Mouse (Mus musculus) kidney, adult 11 months (tissue): Measurements from ENCODE around the gene Irak3.
"Not testable (repeated sequence)": the region's sequence is repeated elsewhere in the genome, so short reads cannot be mapped to it uniquely, and the experiment has no call there.

Source experiments
- DNase-seq: peaks from one replicate; pipeline ENCODE4 v3.0.0; 2022

The Irak3 gene

DNA sequence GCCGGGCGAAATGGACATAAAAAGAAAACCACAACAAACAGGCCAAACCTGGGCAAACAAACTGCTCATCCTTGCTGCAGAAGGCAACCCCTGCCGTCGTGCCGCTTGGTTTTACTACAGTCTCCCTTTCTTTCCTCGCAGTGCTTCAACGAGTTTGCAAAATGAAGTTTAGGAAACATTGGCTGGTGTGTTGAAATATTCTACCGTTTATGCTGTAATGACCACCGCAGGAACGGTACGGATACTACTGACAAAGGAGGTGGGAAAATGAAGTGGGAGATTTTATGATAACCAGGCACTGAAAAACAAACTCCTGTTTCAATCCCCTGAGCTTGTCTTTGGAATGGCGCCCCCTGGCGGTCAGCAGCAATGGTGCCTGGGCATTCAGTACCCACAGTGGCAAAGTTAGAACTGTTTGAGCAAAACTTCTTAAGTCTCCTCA lies at the start of gene Irak3:
TSS of gene Irak3 (minus strand) at position 170 of the 442 bp plus-strand sequence.
- DNase-seq = peak; percentile 61

GRCm38 (mm10) chr10:120250911-120251683 lies 49.2 kb upstream of the Irak3 start:
- DNase-seq = no peak

GRCm38 (mm10) chr10:120246994-120247750 lies 45.2 kb upstream of the Irak3 start:
- peak; percentile 44 for DNase-seq

GRCm38 (mm10) chr10:120245681-120246080 lies 43.8 kb upstream of the Irak3 start:
- DNase-seq = no peak

DNA sequence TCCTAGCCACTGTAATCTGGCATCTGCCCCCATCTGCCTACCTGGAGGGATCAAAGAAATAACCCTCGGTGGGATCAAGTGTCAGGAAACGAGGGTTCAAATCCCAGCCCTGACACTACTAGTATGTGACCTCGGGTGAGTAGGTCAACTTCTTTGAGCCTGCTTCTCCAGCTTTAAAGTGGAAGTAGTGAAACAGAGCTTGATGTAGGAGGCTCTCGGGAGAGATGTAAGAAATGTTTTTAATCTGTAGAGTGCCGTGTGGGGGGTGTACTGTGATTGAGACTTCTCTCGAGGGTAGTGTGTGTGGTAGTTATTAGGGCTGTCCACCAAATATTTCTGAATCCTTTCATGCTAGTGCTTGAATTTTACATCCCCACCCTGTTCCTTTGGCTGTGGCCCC lies 40.5 kb upstream of the Irak3 start:
- no peak for DNase-seq

- no peak for DNase-seq
Observed at GRCm38 (mm10) chr10:120239476-120239875, 37.5 kb upstream of the Irak3 start.

DNA sequence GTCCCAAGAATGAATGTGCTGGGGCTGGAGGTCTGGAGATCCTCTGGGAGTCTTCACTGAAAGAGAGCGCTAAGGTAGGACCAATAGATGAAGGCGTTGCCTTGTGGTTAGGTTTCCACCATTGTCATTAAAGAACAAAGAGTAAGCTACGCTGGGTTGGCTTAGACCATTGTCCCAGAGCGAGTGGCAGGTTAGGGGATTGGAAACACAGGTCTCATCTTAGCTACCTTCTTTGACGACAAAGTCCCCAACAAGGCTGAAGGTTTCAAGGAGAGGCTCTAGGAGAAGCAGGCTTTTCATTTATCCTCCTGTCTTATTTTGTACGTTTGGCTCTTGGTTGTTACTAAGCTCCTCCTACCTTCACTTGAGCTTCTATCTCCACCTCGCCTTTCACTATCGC lies 36.3 kb upstream of the Irak3 start:
- DNase-seq = no peak

DNA sequence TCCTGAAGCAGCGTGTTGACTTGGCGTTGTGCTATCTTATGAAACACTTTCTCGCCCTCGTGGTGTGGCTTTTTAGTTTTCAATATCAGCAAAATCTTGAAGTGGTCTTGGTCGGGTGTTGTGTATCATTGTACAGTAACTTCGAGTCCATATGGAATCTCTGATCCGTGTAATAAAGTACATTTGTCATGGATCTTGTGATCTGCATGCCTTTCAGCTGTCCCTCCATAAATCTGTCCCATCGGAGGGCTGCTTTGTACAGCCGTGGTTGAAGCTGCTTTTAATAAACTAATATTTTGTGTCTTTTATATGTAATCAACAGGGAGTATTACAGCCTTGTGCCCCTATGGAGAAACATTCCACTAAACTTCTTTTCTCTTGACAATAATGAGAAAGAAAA lies 34.9 kb upstream of the Irak3 start:
- no peak for DNase-seq

- DNase-seq = no peak
Observed at GRCm38 (mm10) chr10:120233655-120234367, 31.9 kb upstream of the Irak3 start.

- DNase-seq = peak; percentile 28
Observed at GRCm38 (mm10) chr10:120231718-120232117, 29.8 kb upstream of the Irak3 start.

- peak; percentile 83 for DNase-seq
Observed at GRCm38 (mm10) chr10:120226871-120227661, 25.1 kb upstream of the Irak3 start, which contains the start of gene Llph. Gene Llph, plus strand, starts transcription at chr10:120227070.

- no peak for DNase-seq
Observed at GRCm38 (mm10) chr10:120220776-120221175, 18.8 kb upstream of the Irak3 start.

- no peak for DNase-seq
Observed at GRCm38 (mm10) chr10:120219578-120220359, 17.8 kb upstream of the Irak3 start.

- no peak for DNase-seq
Observed at GRCm38 (mm10) chr10:120218996-120219395, 17.1 kb upstream of the Irak3 start.

DNA sequence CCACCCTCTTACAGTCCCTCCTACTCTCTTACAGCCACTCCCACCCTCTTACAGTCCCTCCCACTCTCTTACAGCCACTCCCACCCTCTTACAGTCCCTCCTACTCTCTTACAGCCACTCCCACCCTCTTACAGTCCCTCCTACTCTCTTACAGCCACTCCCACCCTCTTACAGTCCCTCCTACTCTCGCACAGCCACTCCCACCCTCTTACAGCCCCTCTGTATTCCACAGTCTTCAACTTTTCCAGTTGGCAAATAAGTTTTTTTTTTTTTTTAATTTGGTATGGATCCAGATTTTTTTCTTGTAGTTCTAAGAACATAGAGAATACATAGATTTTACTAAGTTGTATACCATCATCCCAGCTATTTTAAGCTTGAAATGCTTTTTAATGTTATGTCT lies 15.2 kb upstream of the Irak3 start:
- DNase-seq = not testable (repeated sequence)

DNA sequence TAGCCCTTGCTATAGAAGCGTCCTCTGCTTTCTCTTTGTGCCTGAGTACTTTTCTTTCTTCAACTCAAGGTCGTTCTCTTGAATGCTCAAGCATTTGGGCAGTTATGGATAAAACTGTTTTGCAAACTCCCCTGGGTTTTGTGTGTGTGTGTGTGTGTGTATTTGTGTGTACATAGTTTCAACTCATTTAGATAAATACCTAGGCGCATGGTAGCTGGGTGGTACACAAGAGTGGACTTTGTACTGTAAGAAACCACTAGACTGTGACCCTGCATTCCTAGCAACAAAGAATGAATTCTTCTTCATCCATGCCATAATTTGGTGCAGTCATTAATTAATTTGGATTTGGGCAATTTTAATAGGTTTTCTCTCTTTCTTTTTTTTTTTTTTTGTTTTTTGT lies 8.2 kb upstream of the Irak3 start:
- DNase-seq = no peak

DNA sequence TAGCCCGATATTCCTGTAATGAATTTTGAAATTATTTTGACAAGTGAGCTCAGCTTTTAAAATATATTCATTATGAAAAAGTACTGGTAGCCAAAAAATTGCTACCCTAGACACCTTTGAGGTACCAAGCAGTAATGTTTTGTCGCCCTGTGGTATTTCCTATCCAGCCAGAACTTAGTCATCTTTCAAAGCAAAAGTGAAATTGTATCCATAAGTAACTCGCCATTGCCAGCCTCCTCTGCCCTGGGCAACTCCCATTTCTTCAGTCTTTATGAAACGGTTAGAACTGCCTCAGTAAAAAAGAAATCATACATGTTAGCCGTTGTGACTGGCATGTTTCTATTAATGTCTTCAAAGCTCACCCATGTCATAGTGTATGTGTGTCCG lies 7.6 kb upstream of the Irak3 start:
- no peak for DNase-seq

DNA sequence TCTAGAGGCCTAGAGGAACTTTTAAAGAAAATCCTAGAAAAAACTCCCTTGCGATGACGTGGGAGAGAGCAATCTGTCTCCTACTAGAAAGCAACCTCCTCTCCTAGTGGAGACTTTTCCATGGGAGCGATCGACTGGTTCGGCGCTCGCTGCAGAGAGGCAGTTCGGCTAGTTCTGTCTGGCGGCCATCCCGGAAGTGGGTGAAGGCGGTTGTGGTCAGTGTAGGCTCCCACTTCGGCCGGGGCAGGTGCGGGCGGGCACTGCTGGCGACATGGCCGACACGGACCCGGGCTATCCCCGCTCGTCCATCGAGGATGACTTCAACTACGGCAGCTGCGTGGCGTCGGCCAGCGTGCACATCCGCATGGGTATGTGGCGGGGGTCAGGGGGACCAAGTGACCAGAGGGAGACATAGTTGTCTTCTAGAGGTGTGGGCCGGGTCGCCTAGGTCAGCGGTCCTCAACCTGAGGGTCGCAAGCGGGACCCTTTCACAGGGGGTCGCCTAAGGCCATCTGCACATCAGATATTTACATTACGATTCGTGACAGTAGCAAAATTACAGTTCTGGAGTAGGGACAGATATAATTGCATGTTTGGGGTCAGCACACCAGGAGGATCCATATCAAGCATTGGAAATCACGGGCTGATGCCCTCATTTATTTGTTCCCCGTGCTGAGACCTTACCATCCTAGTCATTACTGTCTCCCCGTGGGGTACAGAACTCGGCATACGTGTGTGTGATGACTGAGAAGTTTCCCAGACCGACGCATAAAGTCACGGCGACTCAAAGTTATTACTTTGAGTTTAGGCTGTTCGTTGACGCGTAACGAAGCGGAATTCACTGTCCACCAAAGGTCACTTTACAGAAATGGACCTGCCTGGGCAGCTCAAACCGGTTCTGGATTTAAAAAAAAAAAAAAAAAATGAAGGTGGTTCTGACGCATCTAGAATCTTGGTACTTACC lies 6.9 kb upstream of the Irak3 start:
- DNase-seq = peak; percentile 90

GRCm38 (mm10) chr10:120208015-120208414 lies 6.1 kb upstream of the Irak3 start:
- DNase-seq = no peak

DNA sequence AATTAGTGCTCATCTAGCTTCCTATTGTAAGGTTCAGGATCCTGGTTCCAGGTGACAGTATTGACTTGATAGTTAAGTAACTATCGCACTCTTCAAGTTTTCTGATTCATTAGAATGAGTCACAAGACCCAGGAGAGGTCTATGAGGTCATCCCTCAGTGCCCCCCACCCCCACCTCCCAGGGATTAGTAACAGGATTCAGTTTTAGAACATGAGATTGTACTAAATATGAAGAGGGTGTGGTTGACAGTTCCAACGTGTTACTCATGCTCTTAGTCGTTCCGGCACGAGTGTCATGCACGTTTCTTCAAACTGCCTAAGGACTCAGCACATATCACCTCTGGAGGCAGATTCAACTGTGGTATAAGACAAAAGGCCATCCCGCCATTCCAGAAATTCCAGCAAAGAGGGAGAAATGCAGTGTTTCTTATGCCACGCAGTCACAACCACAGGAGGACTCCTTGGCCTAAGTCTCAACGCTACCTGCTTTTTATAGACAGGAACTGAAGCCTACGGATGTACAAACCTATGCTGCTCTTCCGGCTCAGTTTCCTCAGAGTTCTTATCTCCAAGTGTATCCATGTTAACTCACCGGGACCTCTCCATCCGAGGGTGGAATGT lies 2.8 kb upstream of the Irak3 start:
- DNase-seq = no peak
